Mouse (Mus musculus): ENCODE results near the gene Irx1. TPM values are rescaled to one million over a fixed set of nuclear protein-coding genes. Genes with fewer than 3 reads are reported as not detected.
A peak's percentile ranks its signal among the peaks of the same experiment; 100 is the strongest.

Gene Irx1
- total and polyA plus RNA-seq, 3 experiments: 5.2 to 7.1 (median 6.9) TPM

DNA sequence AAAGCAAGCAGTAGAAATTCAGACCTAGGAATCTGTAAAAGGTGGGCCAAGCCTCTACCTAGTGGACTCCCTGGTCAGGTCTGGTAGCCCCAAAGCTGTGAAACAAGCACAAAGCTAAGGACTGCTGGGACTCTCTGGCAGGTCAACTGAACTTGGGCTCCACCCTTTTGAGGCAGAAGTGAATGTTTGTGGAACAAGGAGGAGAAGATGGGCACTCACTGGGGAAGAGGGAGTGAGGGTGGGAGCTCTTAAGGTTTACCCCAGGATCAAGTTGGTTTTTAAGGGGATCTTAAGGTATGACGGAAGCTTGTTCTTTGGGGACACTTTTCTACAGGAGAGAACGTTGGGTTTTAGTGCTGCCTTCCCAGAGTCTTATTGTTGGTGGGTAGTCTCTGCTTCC is 3.1 kb upstream of the Irx1 start:
- 44% methylated on average over 2 of the region's 2 CpGs for WGBS
- Histone ChIP-seq H3K79me2 (replicated peaks; ENCODE audit: control insufficient read depth, insufficient read depth, low read length) (no peaks in the 10 kb centered on the region), H3K27ac (no peak overlapping the region), H3K9ac (ENCODE audit: low read depth, low read length) (no peak overlapping the region), H3K27me3 (ENCODE audit: control insufficient read depth, insufficient read depth, low read length) (peaks cover 13% of the 10 kb centered on the region; the same call in 1 of the 2 replicates), H3K4me3 (no peak overlapping the region), H3K36me3 (ENCODE audit: control insufficient read depth, insufficient read depth, low read length) (no peaks in the 10 kb centered on the region), H3K4me1 (ENCODE audit: control insufficient read depth, insufficient read depth, low read length) (no peaks in the 10 kb centered on the region)
- TF ChIP-seq EP300 (IDR thresholded peaks at IDR 0.05; ENCODE audit: insufficient read depth, low read depth, low read length) (no peak), CTCF (IDR thresholded peaks at IDR 0.05) (no peak), POLR2A (IDR thresholded peaks at IDR 0.05; ENCODE audit: insufficient read depth, low read depth, low read length) (no peak)
- intact Hi-C loops (cut with DNase I): no loop called here
- DNase-seq: no peak

DNA sequence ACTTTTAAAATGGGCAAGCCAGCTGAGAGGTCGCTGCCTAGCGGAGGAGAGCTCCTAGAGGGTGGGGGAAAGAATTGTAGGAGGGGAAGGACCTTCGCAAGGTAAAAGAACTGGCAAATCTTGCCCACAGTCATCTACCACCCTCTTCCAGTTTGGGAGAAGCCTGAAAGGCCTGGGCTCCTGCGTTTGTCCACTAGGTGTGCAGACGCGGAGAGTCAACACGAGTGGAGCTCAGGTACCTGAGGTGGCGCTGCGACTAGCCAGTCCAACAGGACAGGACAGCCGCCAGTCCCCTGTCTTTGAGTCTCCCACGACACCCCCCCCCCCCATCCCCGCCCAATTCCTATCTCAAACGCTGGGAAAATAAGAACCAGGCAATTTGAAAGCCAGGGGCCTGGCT is 843 bp upstream of the Irx1 start:
- no peak overlapping the region for H3K4me3 ChIP-seq
- peaks cover 13% of the 10 kb centered on the region; the same call in 1 of the 2 replicates for H3K27me3 ChIP-seq (ENCODE audit: control insufficient read depth, insufficient read depth, low read length)
- H3K79me2 ChIP-seq (replicated peaks; ENCODE audit: control insufficient read depth, insufficient read depth, low read length): no peaks in the 10 kb centered on the region
- no peak overlapping the region for H3K9ac ChIP-seq (ENCODE audit: low read depth, low read length)
- intact Hi-C loops (cut with DNase I): loop anchor here (5.0 kb wide), 1 partner anchor 673 kb away; no protein-coding TSS in a partner anchor
- no peak overlapping the region for H3K27ac ChIP-seq
- DNase-seq: no peak
- TF ChIP-seq EP300 (IDR thresholded peaks at IDR 0.05; ENCODE audit: insufficient read depth, low read depth, low read length): no peak
- peak; percentile 25 for TF ChIP-seq CTCF (IDR thresholded peaks at IDR 0.05)
- no peaks in the 10 kb centered on the region for H3K4me1 ChIP-seq (ENCODE audit: control insufficient read depth, insufficient read depth, low read length)
- 5% methylated on average over 13 of the region's 13 CpGs for WGBS
- H3K36me3 ChIP-seq (ENCODE audit: control insufficient read depth, insufficient read depth, low read length): no peaks in the 10 kb centered on the region

DNA sequence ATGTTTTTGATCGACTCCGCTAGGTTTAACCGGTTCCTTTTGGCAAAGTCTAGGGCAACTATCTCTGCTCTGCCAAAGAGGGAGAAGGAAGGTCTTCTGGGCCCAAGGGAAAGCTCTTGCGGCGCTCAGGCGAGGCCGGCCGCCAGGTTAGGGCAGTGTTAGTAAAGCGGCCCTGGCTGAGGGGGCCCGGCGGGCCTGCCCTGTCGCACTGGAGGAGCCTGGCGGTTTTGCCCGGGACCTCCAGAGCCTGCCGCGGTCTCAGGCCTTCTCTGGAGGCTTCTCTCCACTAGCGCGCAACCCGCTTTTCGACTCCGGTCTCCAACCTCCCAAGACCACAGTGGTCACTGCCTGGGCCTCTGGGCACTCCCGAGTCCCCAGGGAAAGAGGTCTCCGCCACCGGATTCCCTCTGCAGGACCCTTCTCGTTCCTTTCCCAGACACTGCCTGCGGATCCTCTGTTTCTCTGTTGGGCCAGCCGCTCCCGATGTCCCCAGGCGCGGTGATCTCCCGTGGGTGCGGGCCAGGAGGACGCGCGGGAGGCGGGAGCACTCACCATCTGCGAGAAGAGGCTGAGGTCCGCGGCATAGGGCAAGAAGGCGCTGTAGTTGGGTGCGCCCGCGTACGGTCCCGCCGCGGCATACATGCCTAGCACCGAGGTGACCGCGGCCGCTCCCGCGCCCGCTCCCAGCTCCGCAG is 715 bp downstream of the Irx1 start:
- H3K4me3 ChIP-seq: peak overlapping the region; percentile 36
- no peaks in the 10 kb centered on the region for H3K79me2 ChIP-seq (replicated peaks; ENCODE audit: control insufficient read depth, insufficient read depth, low read length)
- H3K27me3 ChIP-seq (ENCODE audit: control insufficient read depth, insufficient read depth, low read length): peaks cover 10% of the 10 kb centered on the region; the same call in 1 of the 2 replicates
- no peaks in the 10 kb centered on the region for H3K36me3 ChIP-seq (ENCODE audit: control insufficient read depth, insufficient read depth, low read length)
- peak overlapping the region; percentile 36 for H3K27ac ChIP-seq
- no peak for TF ChIP-seq CTCF (IDR thresholded peaks at IDR 0.05)
- TF ChIP-seq EP300 (IDR thresholded peaks at IDR 0.05; ENCODE audit: insufficient read depth, low read depth, low read length): no peak
- no peak for TF ChIP-seq POLR2A (IDR thresholded peaks at IDR 0.05; ENCODE audit: insufficient read depth, low read depth, low read length)
- H3K4me1 ChIP-seq (ENCODE audit: control insufficient read depth, insufficient read depth, low read length): no peaks in the 10 kb centered on the region
- DNase-seq: peak; percentile 27 to 40
- intact Hi-C loops (cut with DNase I): loop anchor here (5.0 kb wide), 1 partner anchor 674 kb away; no protein-coding TSS in a partner anchor
- 1% methylated on average over 55 of the region's 55 CpGs for WGBS
- H3K9ac ChIP-seq (ENCODE audit: low read depth, low read length): peak overlapping the region; percentile 66

DNA sequence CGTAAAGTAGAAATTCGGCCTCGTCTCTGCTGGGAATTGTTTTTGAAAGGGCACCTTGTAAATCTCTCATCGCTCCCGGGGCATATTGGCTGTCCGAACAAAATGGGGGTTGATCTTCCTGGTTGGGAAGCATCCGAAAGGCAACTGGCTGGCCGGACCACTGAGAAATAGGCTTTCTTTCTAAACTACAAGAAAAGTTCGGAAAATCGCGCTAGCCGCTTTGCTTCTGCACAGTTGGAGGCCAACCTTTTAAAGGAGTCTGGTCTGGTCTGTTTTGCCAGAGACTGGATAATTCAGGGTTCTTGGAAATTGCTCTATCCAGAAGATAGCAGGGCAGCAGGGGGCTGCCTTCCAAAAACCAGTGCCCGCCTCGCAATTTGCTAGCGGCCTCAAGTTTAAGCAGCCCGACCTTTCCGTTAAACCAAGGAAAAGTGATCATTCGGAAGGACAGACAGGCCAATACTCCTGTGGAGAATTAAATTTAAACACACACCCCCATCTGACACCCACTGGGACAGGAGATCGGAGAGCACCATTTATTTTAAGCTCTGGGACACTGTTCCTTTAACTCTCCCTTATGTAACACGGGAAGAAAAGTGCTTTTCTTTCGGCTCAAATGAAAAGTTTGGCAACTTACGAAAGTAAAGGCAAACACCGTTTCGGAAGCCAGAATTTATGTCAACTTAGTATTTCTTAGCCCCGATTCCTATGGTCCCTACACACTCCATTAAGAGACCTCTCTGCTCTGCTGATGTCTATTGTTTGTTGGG is 1.4 kb downstream of the Irx1 start:
- 5% methylated on average over 25 of the region's 25 CpGs for WGBS
- Histone ChIP-seq H3K36me3 (ENCODE audit: control insufficient read depth, insufficient read depth, low read length) (no peaks in the 10 kb centered on the region), H3K4me1 (ENCODE audit: control insufficient read depth, insufficient read depth, low read length) (no peaks in the 10 kb centered on the region), H3K79me2 (replicated peaks; ENCODE audit: control insufficient read depth, insufficient read depth, low read length) (no peaks in the 10 kb centered on the region), H3K9ac (ENCODE audit: low read depth, low read length) (peak overlapping the region; percentile 66), H3K27me3 (ENCODE audit: control insufficient read depth, insufficient read depth, low read length) (peaks cover 11% of the 10 kb centered on the region; the same call in 1 of the 2 replicates), H3K4me3 (peak overlapping the region; percentile 36), H3K27ac (peak overlapping the region; percentile 36)
- no peak for TF ChIP-seq POLR2A (IDR thresholded peaks at IDR 0.05; ENCODE audit: insufficient read depth, low read depth, low read length)
- no peak for TF ChIP-seq CTCF (IDR thresholded peaks at IDR 0.05)
- TF ChIP-seq EP300 (IDR thresholded peaks at IDR 0.05; ENCODE audit: insufficient read depth, low read depth, low read length): no peak
- DNase-seq: peak; percentile 20 to 33
- intact Hi-C loops (cut with DNase I): loop anchor here (5.0 kb wide), 1 partner anchor 675 kb away; no protein-coding TSS in a partner anchor

DNA sequence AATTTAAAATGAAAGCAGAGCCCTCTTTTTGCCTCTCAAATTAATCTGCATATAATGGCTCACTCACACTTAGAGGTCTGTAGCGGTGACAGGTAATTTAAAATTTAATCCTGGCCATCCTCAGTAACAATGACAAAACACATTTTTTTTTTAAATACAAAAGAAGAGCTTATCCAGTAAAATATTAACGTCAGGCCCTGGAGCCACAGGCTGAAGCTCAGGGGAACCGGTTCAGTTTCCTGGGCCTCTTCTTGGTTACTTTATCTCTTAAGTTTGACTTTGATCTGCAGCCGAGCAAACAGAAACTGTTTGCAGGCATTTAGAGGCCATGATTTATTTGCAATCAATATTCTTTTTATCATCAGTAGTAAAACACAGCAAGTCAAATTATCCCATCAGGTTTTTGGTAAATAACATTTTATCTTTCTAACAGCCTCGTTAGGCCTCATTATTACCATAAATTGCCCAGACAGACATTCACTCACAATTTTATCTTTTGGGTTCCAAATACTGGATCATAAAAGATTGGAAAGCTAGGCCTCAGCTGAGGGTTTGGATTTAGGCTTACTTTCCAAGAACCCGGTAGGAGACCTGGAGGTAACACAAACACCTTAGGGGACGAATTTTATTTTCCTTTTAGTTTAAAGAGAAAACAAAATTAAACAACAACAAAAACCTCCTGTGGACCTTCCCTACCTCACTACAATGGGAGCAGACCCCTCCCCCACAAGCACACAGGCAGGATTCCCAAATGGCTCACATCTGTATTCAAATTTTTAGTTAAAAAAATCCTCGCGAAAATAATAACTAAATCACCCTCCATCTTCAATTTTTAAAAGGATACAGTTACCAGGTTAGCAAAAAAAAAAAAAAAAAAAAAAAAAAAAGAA is 2.4 kb downstream of the Irx1 start:
- H3K4me3 ChIP-seq: no peak overlapping the region
- TF ChIP-seq CTCF (IDR thresholded peaks at IDR 0.05): no peak
- TF ChIP-seq POLR2A (IDR thresholded peaks at IDR 0.05; ENCODE audit: insufficient read depth, low read depth, low read length): no peak
- TF ChIP-seq EP300 (IDR thresholded peaks at IDR 0.05; ENCODE audit: insufficient read depth, low read depth, low read length): no peak
- H3K4me1 ChIP-seq (ENCODE audit: control insufficient read depth, insufficient read depth, low read length): no peaks in the 10 kb centered on the region

More for the DNA sequence above, 2.4 kb downstream of the Irx1 start:
- no peak for DNase-seq
- intact Hi-C loops (cut with DNase I): loop anchor here (5.0 kb wide), 1 partner anchor 676 kb away; no protein-coding TSS in a partner anchor
- Histone ChIP-seq H3K27me3 (ENCODE audit: control insufficient read depth, insufficient read depth, low read length) (peaks cover 11% of the 10 kb centered on the region; the same call in 1 of the 2 replicates), H3K9ac (ENCODE audit: low read depth, low read length) (no peak overlapping the region), H3K36me3 (ENCODE audit: control insufficient read depth, insufficient read depth, low read length) (no peaks in the 10 kb centered on the region), H3K79me2 (replicated peaks; ENCODE audit: control insufficient read depth, insufficient read depth, low read length) (no peaks in the 10 kb centered on the region), H3K27ac (no peak overlapping the region)
- WGBS: 33% methylated on average over 9 of the region's 9 CpGs

All from heart, adult 2 months (tissue).